ENCODE assay signal across 8 mouse cellular contexts in genomic region chr1:180331546-180332075, GRCm38 (mm10). TPM values are rescaled to one million over a fixed set of nuclear protein-coding genes. Genes with fewer than 3 reads are reported as not detected.
A peak's percentile ranks its signal among the peaks of the same experiment; 100 is the strongest.
DNase-seq lines count a peak whose midpoint lies in the region; ATAC-seq and TF ChIP-seq lines count a peak whose summit lies in the region.

No protein-coding gene starts in this region.

- no peak overlapping the region for H3K27ac ChIP-seq in forebrain, embryonic 13.5 days
- H3K27ac ChIP-seq in hindbrain, postnatal 0 days: peak overlapping the region; percentile 82; the same call in 1 of the 2 replicates
- peak overlapping the region; percentile 91; the same call in 1 of the 2 replicates for H3K27ac ChIP-seq in liver, postnatal 0 days (ENCODE audit: low read depth)

- no peak for TF ChIP-seq EP300 in liver, postnatal 0 days (IDR thresholded peaks at IDR 0.05; ENCODE audit: low read depth)

- no peaks in the 10 kb centered on the region for H3K9me3 ChIP-seq in forebrain, embryonic 13.5 days (replicated peaks)
- no peaks in the 10 kb centered on the region for H3K9me3 ChIP-seq in hindbrain, postnatal 0 days (ENCODE audit: low read length)
- no peaks in the 10 kb centered on the region for H3K9me3 ChIP-seq in liver, postnatal 0 days (ENCODE audit: low read length)

- ATAC-seq in forebrain, embryonic 13.5 days: peak; percentile 46
- ATAC-seq in hindbrain, postnatal 0 days: no peak; the same call in 1 of the 2 replicates
- peak; percentile 10; the same call in 1 of the 2 replicates for ATAC-seq in liver, postnatal 0 days

- peak overlapping the region; percentile 99 for H3K4me2 ChIP-seq in forebrain, embryonic 13.5 days
- H3K4me2 ChIP-seq in hindbrain, postnatal 0 days (ENCODE audit: low read depth, low read length): peak overlapping the region; percentile 100
- peak overlapping the region; percentile 92 for H3K4me2 ChIP-seq in liver, postnatal 0 days (ENCODE audit: low read depth, low read length)

- peak; percentile 96 for DNase-seq in heart, adult 11 months
- DNase-seq in heart, adult 8-10 months (ENCODE audit: low spot score): no peak
- peak; percentile 49 for DNase-seq in adrenal gland, postnatal 25 days
- DNase-seq in hindbrain, postnatal 0 days (ENCODE audit: low spot score): no peak
- DNase-seq in liver, postnatal 0 days: no peak
- DNase-seq in splenic B cell, adult 2 months (ENCODE audit: low read depth, low spot score): peak; percentile 36
- DNase-seq in right cerebral cortex, postnatal 4 days: no peak

- H3K4me1 ChIP-seq in forebrain, embryonic 13.5 days: peaks cover 41% of the 10 kb centered on the region
- H3K4me1 ChIP-seq in hindbrain, postnatal 0 days (ENCODE audit: insufficient read depth, low read length): peaks cover 25% of the 10 kb centered on the region
- H3K4me1 ChIP-seq in liver, postnatal 0 days (ENCODE audit: insufficient read depth): peaks cover 34% of the 10 kb centered on the region

- H3K4me3 ChIP-seq in forebrain, embryonic 13.5 days: peak overlapping the region; percentile 53
- peak overlapping the region; percentile 63 for H3K4me3 ChIP-seq in hindbrain, postnatal 0 days (ENCODE audit: low read length)
- H3K4me3 ChIP-seq in liver, postnatal 0 days (ENCODE audit: low read depth, low read length): peak overlapping the region; percentile 72

- no peaks in the 10 kb centered on the region for H3K36me3 ChIP-seq in forebrain, embryonic 13.5 days (ENCODE audit: poor library complexity, severe bottlenecking)
- no peaks in the 10 kb centered on the region for H3K36me3 ChIP-seq in hindbrain, postnatal 0 days (ENCODE audit: insufficient read depth, low read length)
- peaks cover 3% of the 10 kb centered on the region; the same call in 1 of the 2 replicates for H3K36me3 ChIP-seq in liver, postnatal 0 days (replicated peaks; ENCODE audit: insufficient read depth, low read length)
- H3K36me3 ChIP-seq in splenic B cell, adult 2 months (ENCODE audit: control insufficient read depth, insufficient read depth, low read length, poor library complexity, severe bottlenecking): peaks cover 9% of the 10 kb centered on the region

- H3K9ac ChIP-seq in forebrain, embryonic 13.5 days: peak overlapping the region; percentile 72
- peak overlapping the region; percentile 76 for H3K9ac ChIP-seq in hindbrain, postnatal 0 days (replicated peaks; ENCODE audit: low read length)
- peak overlapping the region; percentile 70 for H3K9ac ChIP-seq in liver, postnatal 0 days (replicated peaks)

- TF ChIP-seq CTCF in hindbrain, postnatal 0 days (IDR thresholded peaks at IDR 0.05; ENCODE audit: low read depth): no peak
- no peak for TF ChIP-seq CTCF in liver, postnatal 0 days (IDR thresholded peaks at IDR 0.05; ENCODE audit: low read depth)

- H3K27me3 ChIP-seq in forebrain, embryonic 13.5 days: peaks cover 45% of the 10 kb centered on the region
- H3K27me3 ChIP-seq in hindbrain, postnatal 0 days (ENCODE audit: insufficient read depth, low read length): no peaks in the 10 kb centered on the region
- peaks cover 40% of the 10 kb centered on the region for H3K27me3 ChIP-seq in liver, postnatal 0 days (ENCODE audit: insufficient read depth, low read length)
- H3K27me3 ChIP-seq in splenic B cell, adult 2 months (ENCODE audit: control insufficient read depth, insufficient read depth, low read length, poor library complexity, severe bottlenecking): no peaks in the 10 kb centered on the region

- 1% methylated on average over 21 of the region's 21 CpGs for WGBS in forebrain, embryonic 13.5 days
- 3% methylated on average over 21 of the region's 21 CpGs for WGBS in hindbrain, postnatal 0 days
- under 1% methylated on average over 21 of the region's 21 CpGs for WGBS in liver, postnatal 0 days (ENCODE audit: insufficient replicate concordance)

RNA-seq across cellular contexts. Expression of gene Itpkb, which starts 1.3 kb away (rescaled TPM):
- 10 to 100 TPM; 40.9 to 59.4 (median 57.3) TPM for total RNA-seq in heart, adult 8-10 months (2022)
- 57.7 and 71.2 TPM in 2 replicates for total RNA-seq in adrenal gland, postnatal 25 days (2021)
- polyA plus RNA-seq in forebrain, embryonic 13.5 days (2015; fragmentation: Nextera tagmentation; extraction: Ambion mirVana): 2.3 and 2.5 TPM in 2 replicates
- 16.9 and 19.0 TPM in 2 replicates for total RNA-seq in hindbrain, postnatal 0 days (2014; rRNA removed)
- polyA plus RNA-seq in hindbrain, postnatal 0 days (2015; fragmentation: Nextera tagmentation; extraction: Ambion mirVana): 4.1 and 4.8 TPM in 2 replicates
- polyA plus RNA-seq in liver, postnatal 0 days (2015; fragmentation: Nextera tagmentation; extraction: Ambion mirVana): 1.3 and 1.4 TPM in 2 replicates

Comparison
In these comparisons a context has a peak if more than half of its experiments do, and no peak if none do; other contexts are left out.
1. DNase-seq: peak in heart, adult 11 months (single experiment), adrenal gland, postnatal 25 days (single experiment) and splenic B cell, adult 2 months (single experiment); none in heart, adult 8-10 months (single experiment), hindbrain, postnatal 0 days (single experiment), liver, postnatal 0 days (single experiment) and right cerebral cortex, postnatal 4 days (single experiment).
2. Peak in every context shown above with its lines, with median percentiles within 50 percentile points of each other: H3K4me2 ChIP-seq, H3K4me3 ChIP-seq and H3K9ac ChIP-seq.